Mouse (Mus musculus) heart, embryonic 16.5 days (tissue): ENCODE results near the gene Dgkg. TPM values are rescaled to one million over a fixed set of nuclear protein-coding genes. Genes with fewer than 3 reads are reported as not detected.

Experiments used
- ATAC-seq: fragments of 200-750 bp; cut with Nextera tagmentation; replicated peaks from 2 replicates; pipeline ENCODE4 v1.8.0; 2017; ENCODE audit warnings: moderate number of reproducible peaks; ENCODE audit not compliant: insufficient read depth, low FRiP score; ENCODE audit errors: extremely low read depth
- H3K27ac ChIP-seq: fragments of 300-500 bp; sonication (generic); 2 replicates; pipeline ENCODE4 v1.5.1; 2014; ENCODE audit warnings: mild to moderate bottlenecking, low read length, control low read depth, moderate library complexity
- H3K27me3 ChIP-seq: fragments of 300-500 bp; sonication (generic); 2 replicates; pipeline ENCODE4 v1.6.1; 2014; ENCODE audit warnings: low read length, mixed read lengths; ENCODE audit not compliant: control insufficient read depth, insufficient read depth
- H3K36me3 ChIP-seq: fragments of 300-500 bp; sonication (generic); 2 replicates; pipeline ENCODE4 v1.6.1; 2014; ENCODE audit not compliant: control insufficient read depth, insufficient read depth
- H3K4me1 ChIP-seq: fragments of 300-500 bp; sonication (generic); 2 replicates; pipeline ENCODE4 v1.6.1; 2014; ENCODE audit warnings: low read length, mixed read lengths; ENCODE audit not compliant: control insufficient read depth, insufficient read depth
- H3K4me2 ChIP-seq: fragments of 300-500 bp; sonication (generic); 2 replicates; pipeline ENCODE4 v1.6.1; 2014; ENCODE audit warnings: low read depth, mild to moderate bottlenecking, control low read depth, low read length
- H3K4me3 ChIP-seq: fragments of 300-500 bp; sonication (generic); 2 replicates; pipeline ENCODE4 v1.5.1; 2014; ENCODE audit warnings: mild to moderate bottlenecking, control low read depth, low read length
- H3K9ac ChIP-seq: fragments of 300-500 bp; sonication (generic); 2 replicates; pipeline ENCODE4 v1.6.1; 2014; ENCODE audit warnings: low read length, control low read depth
- H3K9me3 ChIP-seq: fragments of 300-500 bp; sonication (generic); replicated peaks from 2 replicates; pipeline ENCODE4 v1.6.1; 2016; ENCODE audit warnings: low read length; ENCODE audit not compliant: control insufficient read depth
- WGBS: fragments of 180-500 bp; shearing (Covaris S2); extraction: QIAGEN DNeasy Blood & Tissue Kit; methylation state at CpG from one replicate; pipeline ENCODE4 v1.1.7; 2014; 5-methylcytosine and 5-hydroxymethylcytosine counted together
- polyA plus RNA-seq: library from polyadenylated mRNA; unstranded; fragments of >200 nt; fragmentation: Nextera tagmentation; extraction: Ambion mirVana; gene quantifications from 2 replicates; pipeline ENCODE4 v1.2.1, GENCODE M21; 2015

Gene Dgkg
- polyA plus RNA-seq, 1 experiment from 2014 or later, result 1.4 TPM

GRCm38 (mm10) chr16:22618424-22619056 lies 38.5 kb downstream of the Dgkg start:
- Histone ChIP-seq H3K27me3 (no peaks in the 10 kb centered on the region), H3K4me3 (no peak overlapping the region), H3K27ac (no peak overlapping the region), H3K4me2 (no peak overlapping the region), H3K9me3 (no peaks in the 10 kb centered on the region), H3K36me3 (no peaks in the 10 kb centered on the region), H3K4me1 (no peaks in the 10 kb centered on the region), H3K9ac (no peak overlapping the region)
- 62% methylated on average over 8 of the region's 8 CpGs for WGBS
- no peak for ATAC-seq

GRCm38 (mm10) chr16:22615805-22616204 lies 41.2 kb downstream of the Dgkg start:
- no peak for ATAC-seq
- WGBS, result 64% methylated on average over 4 of the region's 4 CpGs

GRCm38 (mm10) chr16:22613186-22614073 lies 43.6 kb downstream of the Dgkg start:
- 59% methylated on average over 9 of the region's 9 CpGs for WGBS
- no peaks in the 10 kb centered on the region for H3K9me3 ChIP-seq
- no peaks in the 10 kb centered on the region for H3K36me3 ChIP-seq
- no peak overlapping the region for H3K4me3 ChIP-seq
- no peak overlapping the region for H3K4me2 ChIP-seq
- H3K27me3 ChIP-seq, result no peaks in the 10 kb centered on the region
- H3K27ac ChIP-seq, result no peak overlapping the region
- no peaks in the 10 kb centered on the region for H3K4me1 ChIP-seq
- H3K9ac ChIP-seq, result no peak overlapping the region
- no peak for ATAC-seq

More at GRCm38 (mm10) chr16:22615805-22616204, 41.2 kb downstream of the Dgkg start:
- no peaks in the 10 kb centered on the region for H3K27me3 ChIP-seq
- no peak overlapping the region for H3K9ac ChIP-seq
- no peaks in the 10 kb centered on the region for H3K9me3 ChIP-seq
- H3K36me3 ChIP-seq, result no peaks in the 10 kb centered on the region
- H3K4me2 ChIP-seq, result no peak overlapping the region
- H3K27ac ChIP-seq, result no peak overlapping the region
- no peaks in the 10 kb centered on the region for H3K4me1 ChIP-seq
- H3K4me3 ChIP-seq, result no peak overlapping the region

GRCm38 (mm10) chr16:22608046-22608445 lies 49.0 kb downstream of the Dgkg start:
- Histone ChIP-seq H3K27ac (no peak overlapping the region), H3K36me3 (no peaks in the 10 kb centered on the region), H3K4me3 (no peak overlapping the region), H3K9ac (no peak overlapping the region), H3K27me3 (no peaks in the 10 kb centered on the region), H3K9me3 (no peaks in the 10 kb centered on the region), H3K4me1 (no peaks in the 10 kb centered on the region), H3K4me2 (no peak overlapping the region)
- 30% methylated on average over 6 of the region's 6 CpGs for WGBS
- ATAC-seq, result no peak

- H3K4me3 ChIP-seq, result no peak overlapping the region
- no peak overlapping the region for H3K27ac ChIP-seq
- H3K36me3 ChIP-seq, result no peaks in the 10 kb centered on the region
- H3K9me3 ChIP-seq, result no peaks in the 10 kb centered on the region
- ATAC-seq, result no peak
- no peaks in the 10 kb centered on the region for H3K27me3 ChIP-seq
- 85% methylated on average over 4 of the region's 4 CpGs for WGBS
- H3K9ac ChIP-seq, result no peak overlapping the region
- no peak overlapping the region for H3K4me2 ChIP-seq
- no peaks in the 10 kb centered on the region for H3K4me1 ChIP-seq
These were observed 50.0 kb downstream of the Dgkg start for GRCm38 (mm10) chr16:22606989-22607388.

- no peak overlapping the region for H3K9ac ChIP-seq
- H3K27ac ChIP-seq, result no peak overlapping the region
- H3K36me3 ChIP-seq, result no peaks in the 10 kb centered on the region
- no peaks in the 10 kb centered on the region for H3K4me1 ChIP-seq
- no peaks in the 10 kb centered on the region for H3K9me3 ChIP-seq
- 69% methylated on average over 9 of the region's 9 CpGs for WGBS
- ATAC-seq, result no peak
- H3K4me3 ChIP-seq, result no peak overlapping the region
- no peak overlapping the region for H3K4me2 ChIP-seq
- H3K27me3 ChIP-seq, result no peaks in the 10 kb centered on the region
These were observed 54.6 kb downstream of the Dgkg start for GRCm38 (mm10) chr16:22602399-22602798.

GRCm38 (mm10) chr16:22601756-22602155 lies 55.3 kb downstream of the Dgkg start:
- 77% methylated on average over 3 of the region's 3 CpGs for WGBS
- Histone ChIP-seq H3K4me2 (no peak overlapping the region), H3K4me1 (no peaks in the 10 kb centered on the region), H3K36me3 (no peaks in the 10 kb centered on the region), H3K9ac (no peak overlapping the region), H3K4me3 (no peak overlapping the region), H3K27ac (no peak overlapping the region), H3K27me3 (no peaks in the 10 kb centered on the region), H3K9me3 (no peaks in the 10 kb centered on the region)
- no peak for ATAC-seq

- no peak overlapping the region for H3K9ac ChIP-seq
- H3K4me1 ChIP-seq, result no peaks in the 10 kb centered on the region
- no peak for ATAC-seq
- H3K27me3 ChIP-seq, result no peaks in the 10 kb centered on the region
- H3K9me3 ChIP-seq, result no peaks in the 10 kb centered on the region
- no peak overlapping the region for H3K4me2 ChIP-seq
- no peak overlapping the region for H3K4me3 ChIP-seq
- no peaks in the 10 kb centered on the region for H3K36me3 ChIP-seq
- H3K27ac ChIP-seq, result no peak overlapping the region
- WGBS, result 67% methylated on average over 4 of the region's 4 CpGs
These were observed 56.8 kb downstream of the Dgkg start for GRCm38 (mm10) chr16:22600108-22600699.

- Histone ChIP-seq H3K9me3 (no peaks in the 10 kb centered on the region), H3K36me3 (no peaks in the 10 kb centered on the region), H3K4me2 (no peak overlapping the region), H3K27me3 (no peaks in the 10 kb centered on the region), H3K9ac (no peak overlapping the region), H3K4me3 (no peak overlapping the region), H3K4me1 (no peaks in the 10 kb centered on the region), H3K27ac (no peak overlapping the region)
- no peak for ATAC-seq
- 68% methylated on average over 6 of the region's 6 CpGs for WGBS
These were observed 58.3 kb downstream of the Dgkg start for GRCm38 (mm10) chr16:22598741-22599140.
